Mouse (Mus musculus) brain, embryonic 18.5 days (tissue): ENCODE results near the gene Fam189b.

Experiments used
- DNase-seq: peaks from one replicate; pipeline ENCODE4 v3.0.0-alpha.2; 2012; ENCODE audit warnings: low read depth, low spot score

Fam189b gene

GRCm38 (mm10) chr3:89228180-89228549 is 45.2 kb downstream of the Fam189b start:
- DNase-seq, result no peak

GRCm38 (mm10) chr3:89228836-89229235 is 45.9 kb downstream of the Fam189b start, which contains the start of gene Muc1:
Gene Muc1, plus strand, starts transcription at chr3:89229057.
- DNase-seq, result no peak

GRCm38 (mm10) chr3:89229276-89229675 is 46.3 kb downstream of the Fam189b start:
- no peak for DNase-seq

- DNase-seq, result no peak
Measured at GRCm38 (mm10) chr3:89230561-89230960, 47.6 kb downstream of the Fam189b start.

GRCm38 (mm10) chr3:89231345-89231744 is 48.4 kb downstream of the Fam189b start:
- DNase-seq, result no peak

- DNase-seq, result no peak
Measured at GRCm38 (mm10) chr3:89231772-89232275, 48.9 kb downstream of the Fam189b start.

- no peak for DNase-seq
Measured at GRCm38 (mm10) chr3:89232614-89233013, 49.7 kb downstream of the Fam189b start.

GRCm38 (mm10) chr3:89233562-89234110 is 50.7 kb downstream of the Fam189b start:
- DNase-seq, result no peak

GRCm38 (mm10) chr3:89236516-89236915 is 53.6 kb downstream of the Fam189b start:
- DNase-seq, result no peak

GRCm38 (mm10) chr3:89237682-89238081 is 54.7 kb downstream of the Fam189b start:
- no peak for DNase-seq

- DNase-seq, result no peak
Measured at GRCm38 (mm10) chr3:89238494-89238893, 55.6 kb downstream of the Fam189b start.
